Mouse (Mus musculus) frontal cortex, postnatal 14 days (tissue): ENCODE data around the gene Ptprd.

ENCODE experiments used
- DNase-seq, 2 experiments: peaks; one replicate each; pipeline ENCODE4 v3.0.0; 2022; ENCODE audit warnings: low spot score in 2 of 2

Gene Ptprd

GRCm38 (mm10) chr4:77558404-77559202, 653.2 kb downstream of the Ptprd start:
- DNase-seq: peak in 1 of 2 experiments; percentile 59

- DNase-seq: no peak
These were observed 655.9 kb downstream of the Ptprd start for GRCm38 (mm10) chr4:77555841-77556240.

GRCm38 (mm10) chr4:77537843-77538242, 673.9 kb downstream of the Ptprd start:
- no peak for DNase-seq

DNA sequence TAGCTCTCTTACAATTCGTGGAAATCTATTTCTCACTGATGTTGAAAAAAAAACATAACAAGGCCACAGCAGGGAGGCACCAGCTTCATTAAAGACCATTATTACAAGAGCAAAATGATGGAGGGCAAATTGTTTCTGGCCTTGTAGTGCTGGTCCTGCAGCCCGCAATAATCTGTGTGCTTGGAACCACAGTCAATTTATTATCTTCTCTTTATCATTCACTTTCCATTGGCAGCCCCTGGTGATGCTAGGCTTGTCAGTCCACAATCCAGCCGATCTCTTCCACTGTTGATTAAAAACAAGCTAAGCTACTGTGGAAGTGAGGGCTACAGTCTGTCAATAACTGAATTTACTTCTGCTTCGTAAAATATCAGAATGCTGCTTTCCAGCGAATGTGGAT, 674.4 kb downstream of the Ptprd start:
- DNase-seq: no peak

DNA sequence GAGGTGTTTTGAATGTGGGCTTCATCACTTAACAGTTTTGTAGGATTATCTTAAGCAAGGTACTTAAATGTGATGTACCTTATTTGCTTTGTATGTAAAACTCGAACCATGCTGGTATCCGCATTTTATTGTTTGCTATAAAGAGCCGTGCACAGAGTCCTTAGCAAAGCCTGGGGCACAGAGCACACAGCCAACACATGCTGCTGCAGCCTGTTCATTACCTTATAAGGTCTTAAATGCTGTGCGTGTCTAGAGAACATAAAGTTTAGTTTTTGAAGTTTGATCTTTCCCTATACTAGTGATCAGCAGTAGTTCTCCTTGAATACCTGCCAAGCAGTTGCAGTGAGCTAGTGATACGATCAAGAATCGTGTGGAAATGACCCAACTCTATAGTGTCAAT, 676.2 kb downstream of the Ptprd start:
- DNase-seq: no peak

GRCm38 (mm10) chr4:77534553-77534952, 677.2 kb downstream of the Ptprd start:
- no peak for DNase-seq

DNA sequence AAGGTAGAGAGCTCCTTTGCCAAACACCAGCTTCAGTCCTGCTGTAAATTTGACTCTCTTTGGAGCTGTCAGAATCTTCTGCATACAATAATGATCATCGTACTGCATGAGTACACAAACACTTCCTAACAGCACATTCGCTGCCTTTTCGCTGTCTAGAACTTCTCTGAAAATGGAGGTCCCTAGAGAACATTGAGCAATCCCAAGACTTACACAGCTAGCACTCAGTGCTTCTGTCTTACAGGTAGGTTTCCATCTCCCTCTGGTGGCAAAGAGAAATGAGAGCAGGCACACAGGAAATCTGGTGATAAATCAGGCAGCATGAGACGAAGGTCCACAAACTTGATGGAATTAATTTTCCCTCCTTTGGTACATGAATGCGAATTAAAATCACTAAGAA, 692.6 kb downstream of the Ptprd start:
- DNase-seq: no peak

DNA sequence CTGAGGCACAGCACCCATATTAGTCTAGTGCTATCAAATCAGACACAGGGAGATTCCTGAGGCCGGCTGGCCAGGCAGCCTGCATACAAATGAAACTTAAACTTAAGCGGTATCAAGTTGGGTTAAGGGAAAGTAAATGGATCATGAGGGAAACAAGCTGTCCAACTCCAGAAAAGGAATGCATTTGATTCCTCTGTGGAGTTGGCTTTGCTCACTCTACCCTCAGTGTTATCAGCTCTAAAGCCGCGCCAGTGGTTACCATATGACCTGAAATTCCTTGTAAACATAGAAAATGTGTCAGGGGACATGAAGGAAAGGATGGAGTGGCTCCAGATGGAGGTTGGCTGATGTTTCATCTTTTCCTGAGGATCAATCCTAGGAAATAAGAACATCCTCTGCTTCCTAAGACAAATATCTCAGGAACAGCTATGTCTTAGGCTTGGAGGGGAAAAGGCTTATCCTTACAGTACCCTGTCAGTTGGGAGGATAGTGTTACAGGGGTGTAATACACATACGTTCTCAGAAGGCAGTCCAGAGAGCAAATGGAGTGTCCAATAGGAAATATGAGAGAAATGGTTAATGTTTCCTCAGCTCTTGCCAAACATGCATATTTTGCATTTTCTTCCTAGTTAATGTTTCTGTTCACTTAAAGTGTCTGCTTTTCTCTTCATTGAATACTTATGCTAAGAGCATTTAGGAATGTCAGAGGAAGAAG, 697.7 kb downstream of the Ptprd start:
- DNase-seq: no peak

GRCm38 (mm10) chr4:77513041-77513440, 698.7 kb downstream of the Ptprd start:
- DNase-seq: no peak

DNA sequence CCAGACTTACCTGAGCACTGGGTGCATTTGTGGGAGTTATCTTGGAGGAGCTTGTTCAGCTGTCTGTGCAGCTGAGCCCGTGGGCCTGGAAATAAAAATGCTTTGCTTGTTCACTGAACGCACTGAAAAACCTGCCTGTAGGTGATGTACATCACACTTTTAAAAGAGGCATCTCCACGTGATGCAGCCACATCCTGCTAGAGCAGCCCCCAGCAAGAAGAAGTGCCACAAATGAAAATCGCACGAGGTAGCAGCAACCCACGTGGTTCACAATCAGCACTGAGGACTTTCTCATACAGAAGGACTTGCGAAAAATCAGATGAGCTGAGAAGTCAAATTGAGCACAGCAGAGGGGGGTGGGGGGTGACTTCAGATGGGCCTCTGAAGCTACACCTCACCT, 757.7 kb downstream of the Ptprd start:
- DNase-seq: no peak

DNA sequence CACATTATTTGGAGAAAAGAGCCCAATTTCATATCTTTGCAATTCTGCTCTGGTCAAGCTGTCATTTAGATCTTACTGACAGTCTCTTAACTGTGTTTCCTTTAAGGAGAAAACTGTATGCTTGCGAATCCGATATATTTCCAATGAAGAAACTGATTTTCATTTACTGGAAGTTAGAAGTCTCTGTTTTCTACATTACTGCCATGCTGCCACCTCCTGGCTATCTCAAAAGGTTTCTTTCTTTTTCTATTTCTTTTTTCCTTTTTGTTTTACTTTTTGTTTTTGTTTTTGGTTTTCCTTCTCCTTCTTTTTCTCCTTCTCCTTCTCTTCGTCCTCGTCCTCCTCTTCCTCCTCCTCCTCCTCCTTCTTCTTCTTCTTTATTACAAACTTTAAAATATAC, 812.6 kb downstream of the Ptprd start:
- no peak for DNase-seq

DNA sequence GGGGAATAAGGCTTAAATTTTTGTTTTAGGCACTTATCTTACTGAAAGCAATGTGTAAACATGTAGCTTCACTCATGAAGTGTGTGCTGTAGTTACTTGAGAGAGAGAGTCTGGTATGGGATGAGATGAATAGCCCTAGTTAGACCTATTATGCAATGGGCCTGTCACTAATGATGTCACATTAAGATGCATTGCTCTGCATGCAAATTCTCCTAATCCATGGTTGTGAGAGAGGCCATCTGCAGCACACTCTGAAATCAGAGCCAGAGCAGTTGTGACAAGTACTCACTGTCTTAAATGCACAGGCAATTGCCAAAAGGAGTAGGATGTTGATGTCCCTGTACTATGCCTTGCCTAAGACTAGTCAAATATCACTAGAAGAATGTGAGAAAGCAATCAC, 850.0 kb downstream of the Ptprd start:
- DNase-seq: no peak

GRCm38 (mm10) chr4:77327198-77327597, 884.6 kb downstream of the Ptprd start:
- DNase-seq: no peak

GRCm38 (mm10) chr4:77317060-77317680, 894.6 kb downstream of the Ptprd start:
- DNase-seq: no peak

DNA sequence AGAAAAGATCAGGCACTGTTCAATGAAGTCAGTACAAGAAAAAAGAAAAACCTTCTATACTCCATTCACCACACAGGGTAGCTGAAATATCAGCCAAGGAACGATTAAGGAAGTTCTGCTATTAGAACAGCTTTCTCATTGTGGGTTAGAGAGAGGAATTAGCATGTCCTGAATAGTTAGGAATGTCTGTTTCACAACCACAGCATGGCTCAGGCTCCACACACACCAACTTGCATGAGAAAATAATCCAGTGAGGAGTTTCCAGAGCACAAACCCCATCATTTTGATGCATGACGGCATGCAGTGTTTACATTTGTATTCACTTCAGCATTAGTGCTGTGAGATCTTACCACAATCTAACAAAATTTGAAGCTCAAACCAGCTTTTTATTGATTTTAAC, 895.1 kb downstream of the Ptprd start:
- DNase-seq: no peak

- DNase-seq: no peak
These were observed 901.5 kb downstream of the Ptprd start for GRCm38 (mm10) chr4:77310127-77310788.

DNA sequence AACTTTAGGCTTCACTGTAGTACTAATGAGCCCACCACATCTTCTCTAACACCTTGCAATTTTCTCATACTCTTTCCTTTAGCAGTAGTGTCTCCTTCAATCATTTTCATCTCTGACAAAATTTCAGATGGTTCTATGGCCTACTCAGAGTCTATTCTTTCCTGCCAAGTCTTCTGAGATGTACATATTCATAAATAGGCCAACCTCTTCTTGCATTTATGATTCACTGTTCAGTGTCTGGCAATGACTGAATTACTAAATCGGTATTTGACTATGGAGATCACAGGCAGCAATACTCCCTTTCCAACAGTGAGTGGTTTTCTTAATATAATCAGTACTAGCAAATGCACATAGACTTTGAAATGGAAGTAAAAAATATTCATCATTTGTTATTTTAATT, 928.3 kb downstream of the Ptprd start:
- no peak for DNase-seq

DNA sequence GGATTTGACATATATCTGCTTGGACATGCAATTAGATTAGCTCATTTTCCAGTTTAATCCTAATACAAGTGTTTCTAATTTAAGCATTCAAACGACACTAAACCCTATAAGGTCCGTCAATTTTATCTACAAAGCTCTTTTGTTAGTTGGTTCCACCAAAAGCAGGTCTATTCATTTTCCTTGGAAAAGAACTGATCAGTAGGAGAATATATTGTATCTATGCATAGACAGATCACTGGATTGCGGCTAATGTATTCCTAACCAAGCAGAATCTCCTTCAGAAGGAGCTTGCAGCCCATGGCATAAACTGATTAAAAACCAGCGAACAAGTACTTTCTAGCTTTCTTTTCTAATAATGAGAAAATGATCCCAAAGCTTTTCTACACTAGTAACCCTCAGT, 933.8 kb downstream of the Ptprd start:
- no peak for DNase-seq

DNA sequence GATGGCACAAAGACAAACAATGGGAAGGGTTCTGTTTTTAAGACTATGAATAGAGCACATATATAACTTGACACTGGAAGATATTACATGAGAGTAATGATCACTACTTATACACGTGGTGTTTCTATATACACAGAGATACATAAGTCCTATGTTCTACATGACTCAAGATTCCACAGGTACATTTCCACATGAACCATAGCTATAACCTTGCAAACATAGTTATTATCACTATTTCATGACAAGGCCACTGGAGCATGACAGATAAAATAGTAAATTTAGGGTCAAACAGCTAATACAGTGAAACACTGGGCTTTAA, 951.8 kb downstream of the Ptprd start:
- no peak for DNase-seq

- DNase-seq: no peak
These were observed 952.4 kb downstream of the Ptprd start for GRCm38 (mm10) chr4:77259250-77259971.

- DNase-seq: no peak
These were observed 960.6 kb downstream of the Ptprd start for GRCm38 (mm10) chr4:77251188-77251587.

GRCm38 (mm10) chr4:77249801-77250200, 962.0 kb downstream of the Ptprd start:
- DNase-seq: no peak
